Mouse (Mus musculus) olfactory bulb, adult 2 months (tissue): ENCODE results near the gene A230050P20Rik. TPM values are rescaled to one million over a fixed set of nuclear protein-coding genes. Genes with fewer than 3 reads are reported as not detected.

Experiments used
- H3K27ac ChIP-seq: fragments of 200-500 bp; 2 replicates; pipeline ENCODE4 v1.5.1; 2012; ENCODE audit warnings: low read depth, low read length; ENCODE audit not compliant: insufficient read depth
- H3K4me1 ChIP-seq: fragments of 200-500 bp; 2 replicates; pipeline ENCODE4 v1.6.1; 2012; ENCODE audit warnings: low read length; ENCODE audit not compliant: control insufficient read depth, insufficient read depth
- H3K4me3 ChIP-seq: fragments of 200-500 bp; 2 replicates; pipeline ENCODE4 v1.5.1; 2012; ENCODE audit warnings: mild to moderate bottlenecking, low read depth, low read length, moderate library complexity; ENCODE audit not compliant: insufficient read depth
- CTCF ChIP-seq: fragments of 200-500 bp; IDR thresholded peaks from 2 replicates; pipeline ENCODE4 v1.5.1; 2012; ENCODE audit warnings: low read depth, mild to moderate bottlenecking, low read length, moderate library complexity; ENCODE audit not compliant: insufficient read depth
- POLR2A ChIP-seq: fragments of 200-500 bp; IDR thresholded peaks from 2 replicates; pipeline ENCODE4 v1.6.1; 2012; ENCODE audit warnings: mild to moderate bottlenecking, low read depth, low read length, moderate library complexity; ENCODE audit not compliant: insufficient read depth
- WGBS: fragments of 180-500 bp; shearing (Covaris S2); methylation state at CpG from one replicate; pipeline ENCODE4 v1.1.7; 2018; 5-methylcytosine and 5-hydroxymethylcytosine counted together
- polyA plus RNA-seq: library from polyadenylated mRNA; stranded (reverse); fragments of >200 nt; gene quantifications from 2 replicates; pipeline ENCODE4 v1.2.4, GENCODE M21; 2012; ENCODE audit warnings: low replicate concordance; ENCODE audit not compliant: missing spikeins, insufficient read depth, insufficient read length

Gene A230050P20Rik
- polyA plus RNA-seq, 1 experiment: not detected

DNA sequence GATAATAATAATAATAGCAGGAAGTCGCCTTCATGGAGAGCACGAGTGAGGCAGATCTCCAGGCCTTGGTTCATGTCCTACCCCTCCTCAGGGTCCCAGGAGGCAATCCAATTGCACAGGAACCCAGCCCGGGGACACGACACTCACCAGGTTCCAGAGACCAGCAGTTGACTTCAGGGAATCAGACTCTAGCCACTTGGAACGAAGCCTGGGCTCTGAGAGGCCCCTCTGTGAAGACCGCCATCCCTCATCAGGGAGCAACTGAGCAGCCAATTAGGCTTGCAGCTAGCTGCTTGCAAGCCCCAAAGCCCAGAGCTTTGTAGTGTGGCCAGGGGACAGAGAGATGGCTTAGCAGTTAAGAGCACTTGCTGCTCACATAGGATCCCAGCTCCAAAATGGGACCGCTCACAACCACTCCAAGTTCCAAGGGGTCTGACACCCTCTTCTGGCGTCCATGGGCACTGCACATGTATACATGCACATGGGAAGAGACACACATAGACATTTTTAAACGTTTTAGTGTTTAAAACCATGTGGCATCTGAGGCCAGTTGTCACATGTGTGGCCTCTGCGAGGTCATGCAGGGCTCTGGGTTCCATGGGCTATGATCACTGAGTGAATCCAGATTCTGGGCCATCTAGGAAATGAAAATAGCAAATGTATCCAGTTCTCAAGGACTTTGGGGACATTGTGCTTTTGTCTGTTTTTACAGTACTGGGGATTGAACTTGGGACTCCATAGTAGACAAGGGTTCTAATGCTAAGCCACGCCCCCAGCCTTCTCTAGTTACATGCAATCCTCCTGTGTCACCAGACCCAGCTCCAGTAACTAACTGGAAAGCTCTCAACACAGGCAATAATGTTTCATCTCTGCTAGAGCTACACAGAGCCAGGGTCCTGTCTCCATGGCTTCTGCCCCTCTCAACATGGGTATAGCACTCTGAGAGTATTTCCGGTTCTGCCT is 2.0 kb downstream of the A230050P20Rik start:
- Histone ChIP-seq H3K4me3 (no peak overlapping the region), H3K27ac (no peak overlapping the region), H3K4me1 (peaks cover 11% of the 10 kb centered on the region)
- TF ChIP-seq CTCF: no peak
- no peak for TF ChIP-seq POLR2A
- 75% methylated on average over 12 of the region's 12 CpGs for WGBS

- Histone ChIP-seq H3K4me1 (peaks cover 15% of the 10 kb centered on the region), H3K27ac (no peak overlapping the region), H3K4me3 (no peak overlapping the region)
- TF ChIP-seq POLR2A (no peak), CTCF (no peak)
- whole genome bisulfite sequencing: 89% methylated on average over 10 of the region's 10 CpGs
These were observed 4.5 kb downstream of the A230050P20Rik start for GRCm38 (mm10) chr9:20872991-20873390.

DNA sequence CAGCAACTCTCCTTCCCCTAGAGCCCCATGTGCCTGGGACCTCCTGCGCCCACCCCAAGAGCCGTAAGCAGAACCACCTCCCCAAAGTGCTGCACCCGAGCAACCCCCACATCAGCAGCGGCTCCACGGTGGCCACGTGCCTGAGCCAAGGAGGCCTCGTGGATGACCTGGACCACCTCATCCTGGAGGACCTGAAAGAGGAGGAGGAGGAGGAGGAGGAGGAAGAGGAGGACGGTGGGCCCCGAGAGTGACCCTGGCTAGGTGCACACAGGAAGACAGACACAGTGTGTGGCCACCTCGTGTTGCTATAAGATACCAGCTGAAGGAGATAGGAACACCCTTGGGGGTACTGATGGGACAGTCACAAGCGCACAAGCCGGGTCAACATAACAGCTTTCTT is 5.1 kb downstream of the A230050P20Rik start:
- WGBS: 89% methylated on average over 12 of the region's 12 CpGs
- TF ChIP-seq POLR2A: no peak
- TF ChIP-seq CTCF: no peak
- Histone ChIP-seq H3K27ac (no peak overlapping the region), H3K4me3 (no peak overlapping the region), H3K4me1 (peaks cover 16% of the 10 kb centered on the region)

DNA sequence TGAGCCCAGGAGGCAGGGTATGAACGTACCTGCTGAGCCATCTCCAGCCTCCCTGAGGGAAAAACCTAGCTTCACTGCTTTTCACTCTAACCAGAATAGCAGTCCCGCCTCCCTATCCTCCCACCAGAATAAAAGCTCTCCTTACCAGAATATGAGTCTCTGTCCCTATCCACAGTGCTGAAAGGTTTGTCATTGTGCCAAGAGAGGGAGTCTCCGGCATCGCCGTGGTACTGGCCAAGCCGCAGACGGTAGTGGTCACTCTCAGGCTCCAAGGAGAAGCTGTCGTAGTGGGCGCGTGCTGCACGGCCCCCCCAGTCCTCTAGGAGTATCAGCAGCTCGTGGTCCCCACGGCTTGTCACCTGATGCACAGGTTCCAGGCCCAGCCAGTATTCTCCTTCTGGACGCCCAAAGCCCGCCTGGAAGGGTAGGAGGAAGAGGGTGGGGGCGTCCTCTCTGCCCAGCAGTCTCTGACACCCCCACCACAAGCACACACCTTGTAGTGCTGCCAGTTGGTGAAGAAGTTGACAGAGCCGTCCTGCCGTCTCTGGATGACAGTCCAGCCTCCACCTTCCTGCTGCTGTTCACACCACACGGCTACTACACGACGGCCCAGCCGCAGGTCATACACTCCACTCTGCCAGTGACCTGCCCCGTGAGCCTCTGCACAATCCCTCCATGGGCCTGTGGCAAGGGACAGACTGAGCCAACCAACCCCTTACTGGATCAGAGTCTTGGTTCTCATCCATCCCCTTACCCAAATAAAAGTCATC is 6.8 kb downstream of the A230050P20Rik start:
- 73% methylated on average over 23 of the region's 23 CpGs for WGBS
- peaks cover 14% of the 10 kb centered on the region for H3K4me1 ChIP-seq
- no peak for TF ChIP-seq POLR2A
- no peak overlapping the region for H3K27ac ChIP-seq
- no peak overlapping the region for H3K4me3 ChIP-seq

DNA sequence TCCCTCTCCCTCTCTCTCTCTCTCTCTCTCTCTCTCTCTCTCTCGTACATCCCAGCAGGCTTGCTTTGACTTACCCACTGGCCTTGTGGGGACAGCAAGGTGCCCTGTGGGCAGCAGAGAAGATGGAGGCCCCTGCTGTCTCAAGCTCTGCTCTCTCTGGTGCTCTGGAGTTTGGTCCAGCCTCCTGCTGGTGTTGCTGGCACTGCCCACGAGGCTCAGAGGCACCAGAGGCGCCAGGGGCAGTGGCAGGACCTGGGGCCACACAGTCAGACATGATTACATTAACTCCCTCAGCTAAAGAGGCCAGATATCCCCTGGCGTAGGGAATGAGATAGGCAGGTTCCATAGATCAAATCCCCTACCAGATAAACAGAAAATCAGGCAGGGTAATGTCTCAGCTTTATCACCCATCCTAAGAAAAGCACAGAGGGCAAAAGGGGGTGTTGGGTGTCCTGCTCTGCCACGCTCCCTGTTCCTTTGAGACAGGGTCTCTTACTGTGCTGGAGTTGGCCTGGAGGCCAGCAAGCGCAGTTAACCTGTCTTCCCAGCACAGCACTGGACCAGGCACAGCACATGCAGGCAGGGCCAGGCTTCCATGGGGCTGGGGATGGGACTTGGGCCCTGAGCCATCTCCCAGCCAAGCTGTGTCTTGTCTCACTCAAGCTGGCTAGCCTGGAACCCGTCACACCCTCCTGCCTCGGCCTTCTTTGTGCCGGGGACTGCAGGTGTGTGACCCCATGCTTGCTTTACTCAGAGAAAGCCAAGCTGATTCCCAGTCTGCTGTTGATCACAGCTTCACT is 8.1 kb downstream of the A230050P20Rik start:
- Histone ChIP-seq H3K27ac (no peak overlapping the region), H3K4me3 (no peak overlapping the region), H3K4me1 (peaks cover 14% of the 10 kb centered on the region)
- 67% methylated on average over 9 of the region's 9 CpGs for WGBS
- TF ChIP-seq POLR2A (no peak), CTCF (no peak)

DNA sequence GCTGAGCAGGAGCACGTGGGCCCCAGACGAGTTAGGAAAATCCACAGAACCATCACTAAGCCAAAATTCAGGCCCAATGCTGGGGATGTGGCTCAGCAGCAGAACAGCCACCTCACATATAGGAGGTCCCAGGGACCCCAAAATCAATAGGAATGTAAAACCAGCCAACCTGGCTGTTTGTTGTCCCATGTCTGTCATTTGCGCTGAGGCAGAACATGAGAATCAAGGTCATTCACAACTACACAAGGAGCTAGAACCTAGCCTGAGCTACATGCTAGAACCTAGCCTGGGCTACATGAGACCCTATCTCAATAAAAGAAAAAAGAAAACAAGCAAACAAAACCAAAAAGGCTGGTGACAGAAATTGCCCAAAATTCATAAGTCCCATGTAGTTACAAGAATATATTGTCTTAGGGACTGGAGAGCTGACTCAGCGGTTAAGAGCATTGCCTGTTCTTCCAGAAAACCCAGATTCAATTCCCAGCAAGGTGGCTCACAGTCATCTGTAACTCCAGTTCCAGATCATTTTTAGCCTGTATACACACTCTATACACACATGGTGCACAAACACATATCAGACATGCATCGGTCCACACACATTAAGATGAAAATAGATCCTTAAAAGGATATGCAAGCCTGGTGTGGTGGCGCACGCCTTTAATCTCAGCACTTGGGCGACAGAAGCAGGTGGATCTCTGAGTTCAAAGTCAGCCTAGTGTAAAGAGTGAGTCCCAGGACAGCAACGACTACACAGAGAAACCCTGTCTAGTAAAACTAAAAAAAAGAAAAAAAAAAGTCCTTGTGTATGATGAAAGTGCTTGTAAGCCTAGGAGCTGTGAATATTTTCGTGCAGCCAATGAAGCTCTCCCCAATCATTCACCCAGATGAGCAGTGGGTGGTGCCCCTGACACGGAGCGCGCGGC is 8.9 kb downstream of the A230050P20Rik start:
- TF ChIP-seq CTCF: no peak
- TF ChIP-seq POLR2A: no peak
- Histone ChIP-seq H3K4me3 (peak overlapping the region; percentile 58), H3K27ac (peak overlapping the region; percentile 40; the same call in 1 of the 2 replicates), H3K4me1 (peaks cover 14% of the 10 kb centered on the region)
- 31% methylated on average over 14 of the region's 14 CpGs for WGBS

DNA sequence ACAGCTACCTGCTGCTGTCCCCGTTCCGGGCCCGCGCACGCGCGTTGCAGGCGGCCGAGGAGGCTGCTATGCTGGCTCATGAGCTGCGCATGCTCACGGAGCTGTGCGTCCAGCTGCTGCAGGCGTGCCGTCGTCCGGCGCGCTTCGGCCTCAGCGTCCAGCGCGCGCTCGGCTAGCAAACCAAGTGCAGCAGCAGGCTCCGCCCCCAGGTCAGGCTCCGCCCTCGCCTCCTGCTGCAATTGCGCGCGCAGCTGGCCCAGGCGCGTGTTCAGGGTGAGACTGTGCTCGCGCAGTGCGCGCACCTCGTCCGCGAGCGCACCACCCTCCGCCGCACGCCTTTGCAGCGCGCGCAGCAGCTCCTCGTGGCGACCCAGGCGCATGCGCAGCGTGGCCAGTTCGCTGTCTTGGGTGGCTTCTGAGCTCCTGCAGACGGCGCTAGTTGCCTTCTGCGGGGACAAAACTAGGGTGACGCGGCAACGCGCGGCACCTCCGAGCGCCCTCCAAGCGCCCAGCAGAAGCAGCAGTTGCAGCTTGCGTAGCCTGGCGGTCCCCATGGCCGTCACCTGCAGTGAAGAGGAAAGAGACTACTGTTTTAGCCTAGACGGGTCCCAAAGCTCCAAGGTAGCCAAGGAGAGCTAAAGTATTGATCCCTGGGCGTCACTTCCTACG is 9.7 kb downstream of the A230050P20Rik start:
- Histone ChIP-seq H3K4me3 (peak overlapping the region; percentile 58), H3K27ac (peak overlapping the region; percentile 89), H3K4me1 (peaks cover 14% of the 10 kb centered on the region)
- under 1% methylated on average over 69 of the region's 69 CpGs for WGBS
- TF ChIP-seq POLR2A (peak; percentile 76), CTCF (no peak)

- 9% methylated on average over 10 of the region's 10 CpGs for WGBS
- H3K4me3 ChIP-seq: peak overlapping the region; percentile 58
- peaks cover 14% of the 10 kb centered on the region for H3K4me1 ChIP-seq
- no peak for TF ChIP-seq POLR2A
- no peak for TF ChIP-seq CTCF
- H3K27ac ChIP-seq: peak overlapping the region; percentile 89
These were observed 10.2 kb downstream of the A230050P20Rik start for GRCm38 (mm10) chr9:20878710-20879065.
